Mouse (Mus musculus): Measurements from ENCODE around the gene Elp6. TPM values are rescaled to one million over a fixed set of nuclear protein-coding genes. Genes with fewer than 3 reads are reported as not detected.

Elp6 gene
- polyA plus RNA-seq, 1 experiment from 2014 or later = 45.6 TPM

DNA sequence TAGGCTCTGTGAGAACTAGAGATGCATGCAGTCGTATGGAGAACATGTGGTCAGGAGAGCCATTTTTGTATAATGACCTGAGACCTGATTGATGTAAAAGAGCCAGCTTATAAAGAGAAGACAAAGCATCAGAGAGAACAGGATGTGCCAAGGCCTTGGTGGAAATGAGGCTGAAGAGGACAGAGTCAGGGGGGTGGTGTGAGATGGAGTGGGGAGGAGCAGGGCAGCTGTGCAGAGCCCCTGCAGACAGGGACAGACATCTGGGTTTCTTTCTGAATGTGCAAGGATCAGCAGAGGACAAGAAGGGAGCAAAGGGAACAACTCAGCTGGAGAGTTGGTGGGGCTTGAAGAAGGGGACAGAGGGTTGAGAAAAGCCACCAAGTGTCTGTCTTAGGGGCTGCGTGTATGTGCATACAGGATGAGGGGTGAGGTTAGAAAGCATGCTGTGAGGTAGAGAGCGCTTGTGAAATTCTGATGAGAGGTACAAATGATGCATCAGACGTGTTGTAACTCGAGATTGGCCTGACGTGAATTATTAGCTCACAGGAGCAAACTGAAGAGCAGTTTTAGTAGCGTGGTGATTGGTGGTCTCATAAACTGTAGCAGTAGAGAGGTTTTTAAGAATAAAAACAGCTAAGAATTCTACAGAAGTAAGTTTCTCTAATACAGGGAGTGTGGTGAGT, 40.2 kb downstream of the Elp6 start:
- Histone ChIP-seq H3K36me3 (no peaks in the 10 kb centered on the region), H3K4me3 (no peak overlapping the region), H3K4me1 (replicated peaks) (peaks cover 7% of the 10 kb centered on the region), H3K27me3 (ENCODE audit: insufficient read depth, poor library complexity, severe bottlenecking) (no peaks in the 10 kb centered on the region), H3K9me3 (no peaks in the 10 kb centered on the region), H3K27ac (no peak overlapping the region)
- DNase-seq (ENCODE audit: low spot score) = no peak
- WGBS = 82% methylated on average over 7 of the region's 7 CpGs

DNA sequence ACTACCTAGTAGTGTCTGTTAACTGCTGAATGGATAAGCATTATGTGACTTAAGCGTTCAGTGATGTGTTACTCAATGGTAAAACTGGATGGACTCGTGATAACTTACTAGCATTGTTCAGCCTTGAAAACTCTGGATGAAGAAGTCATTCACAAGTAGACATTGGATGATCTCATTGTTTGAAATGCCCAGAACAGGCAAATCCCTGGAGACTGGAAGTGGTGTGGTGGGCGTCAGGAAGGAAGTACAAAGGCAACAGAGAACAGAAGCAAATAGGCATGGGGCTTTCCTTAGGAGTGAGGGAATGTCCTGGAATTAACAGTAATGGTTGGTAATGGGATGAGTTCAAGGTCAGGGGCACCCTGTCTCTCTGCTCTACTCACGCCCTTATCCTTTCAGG, 43.9 kb downstream of the Elp6 start:
- Histone ChIP-seq H3K27ac (no peak overlapping the region), H3K4me3 (no peak overlapping the region), H3K9me3 (no peaks in the 10 kb centered on the region), H3K27me3 (ENCODE audit: insufficient read depth, poor library complexity, severe bottlenecking) (no peaks in the 10 kb centered on the region), H3K36me3 (peaks cover 4% of the 10 kb centered on the region), H3K4me1 (replicated peaks) (peaks cover 7% of the 10 kb centered on the region)
- DNase-seq (ENCODE audit: low spot score) = no peak
- WGBS = 80% methylated on average over 4 of the region's 4 CpGs

DNA sequence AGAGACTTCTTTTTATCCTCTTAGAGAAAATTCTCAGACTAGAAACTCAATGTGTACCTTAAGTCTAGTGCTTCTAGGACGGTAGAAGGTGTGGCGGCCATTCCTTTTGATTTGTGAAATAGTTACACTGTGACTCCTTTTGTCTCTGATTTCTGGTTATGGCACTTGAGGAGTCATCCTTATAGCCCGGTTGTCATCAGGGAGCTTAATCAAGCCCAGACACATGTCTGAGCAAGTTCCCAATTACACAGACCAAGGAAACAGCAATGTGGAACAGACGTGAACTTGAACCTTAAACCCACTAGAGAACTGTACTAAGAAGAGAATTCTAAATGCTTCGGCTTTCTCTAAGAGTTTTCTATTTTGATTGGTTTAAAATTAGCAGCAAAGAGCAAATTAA, 45.2 kb downstream of the Elp6 start:
- Histone ChIP-seq H3K4me3 (no peak overlapping the region), H3K4me1 (replicated peaks) (peaks cover 5% of the 10 kb centered on the region; the same call in 1 of the 2 replicates), H3K9me3 (no peaks in the 10 kb centered on the region), H3K27me3 (ENCODE audit: insufficient read depth, poor library complexity, severe bottlenecking) (no peaks in the 10 kb centered on the region), H3K36me3 (peaks cover 15% of the 10 kb centered on the region), H3K27ac (no peak overlapping the region)
- WGBS = 87% methylated on average over 5 of the region's 5 CpGs
- no peak for DNase-seq (ENCODE audit: low spot score)

DNA sequence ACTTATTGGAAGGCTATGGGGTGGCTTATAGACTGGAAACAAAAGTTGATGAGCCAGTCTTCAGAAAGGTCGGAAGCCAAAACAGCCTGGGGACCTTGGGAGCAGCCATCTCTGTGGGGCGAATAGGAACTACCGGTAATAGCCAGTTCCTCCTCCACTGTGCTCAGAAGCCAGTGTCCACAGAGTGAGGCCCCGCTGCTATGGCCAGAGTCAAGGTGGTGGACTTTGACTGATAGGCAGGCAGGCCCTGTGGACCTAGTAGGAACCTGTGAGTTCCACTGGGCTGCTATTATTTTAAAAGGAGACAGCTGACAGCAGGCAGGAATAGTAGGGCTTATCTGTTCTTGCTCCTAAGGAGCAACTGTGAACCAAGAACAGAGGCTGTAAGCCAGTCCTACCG, 45.6 kb downstream of the Elp6 start:
- no peak overlapping the region for H3K27ac ChIP-seq
- H3K36me3 ChIP-seq = peaks cover 19% of the 10 kb centered on the region
- WGBS = 85% methylated on average over 5 of the region's 5 CpGs
- no peaks in the 10 kb centered on the region for H3K27me3 ChIP-seq (ENCODE audit: insufficient read depth, poor library complexity, severe bottlenecking)
- no peak overlapping the region for H3K4me3 ChIP-seq
- no peak for DNase-seq (ENCODE audit: low spot score)
- no peaks in the 10 kb centered on the region for H3K9me3 ChIP-seq
- H3K4me1 ChIP-seq (replicated peaks) = peaks cover 3% of the 10 kb centered on the region; the same call in 1 of the 2 replicates

DNA sequence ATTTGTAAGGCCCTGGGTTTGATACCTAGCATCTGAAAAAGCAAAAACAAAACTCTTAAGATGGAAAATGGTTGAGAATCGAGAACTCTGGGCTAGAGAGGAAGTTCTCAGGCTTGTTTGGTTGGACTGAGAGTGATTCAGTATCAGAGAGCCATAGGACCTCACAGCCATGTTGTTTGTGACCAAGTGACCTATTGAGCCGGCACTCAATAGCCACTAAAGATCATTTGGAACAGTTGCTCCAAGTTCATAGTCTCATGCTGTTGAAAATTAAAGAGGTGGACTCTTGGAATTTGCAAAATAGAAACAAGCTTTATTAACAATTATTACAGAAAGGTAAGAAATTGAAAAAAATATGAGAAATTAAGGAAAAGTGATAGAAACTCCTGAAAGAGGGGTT, 46.4 kb downstream of the Elp6 start:
- Histone ChIP-seq H3K4me3 (no peak overlapping the region), H3K4me1 (replicated peaks) (peaks cover 3% of the 10 kb centered on the region; the same call in 1 of the 2 replicates), H3K9me3 (no peaks in the 10 kb centered on the region), H3K36me3 (peaks cover 24% of the 10 kb centered on the region), H3K27me3 (ENCODE audit: insufficient read depth, poor library complexity, severe bottlenecking) (no peaks in the 10 kb centered on the region), H3K27ac (no peak overlapping the region)
- DNase-seq (ENCODE audit: low spot score) = no peak
- WGBS = 90% methylated on average over 2 of the region's 2 CpGs

DNA sequence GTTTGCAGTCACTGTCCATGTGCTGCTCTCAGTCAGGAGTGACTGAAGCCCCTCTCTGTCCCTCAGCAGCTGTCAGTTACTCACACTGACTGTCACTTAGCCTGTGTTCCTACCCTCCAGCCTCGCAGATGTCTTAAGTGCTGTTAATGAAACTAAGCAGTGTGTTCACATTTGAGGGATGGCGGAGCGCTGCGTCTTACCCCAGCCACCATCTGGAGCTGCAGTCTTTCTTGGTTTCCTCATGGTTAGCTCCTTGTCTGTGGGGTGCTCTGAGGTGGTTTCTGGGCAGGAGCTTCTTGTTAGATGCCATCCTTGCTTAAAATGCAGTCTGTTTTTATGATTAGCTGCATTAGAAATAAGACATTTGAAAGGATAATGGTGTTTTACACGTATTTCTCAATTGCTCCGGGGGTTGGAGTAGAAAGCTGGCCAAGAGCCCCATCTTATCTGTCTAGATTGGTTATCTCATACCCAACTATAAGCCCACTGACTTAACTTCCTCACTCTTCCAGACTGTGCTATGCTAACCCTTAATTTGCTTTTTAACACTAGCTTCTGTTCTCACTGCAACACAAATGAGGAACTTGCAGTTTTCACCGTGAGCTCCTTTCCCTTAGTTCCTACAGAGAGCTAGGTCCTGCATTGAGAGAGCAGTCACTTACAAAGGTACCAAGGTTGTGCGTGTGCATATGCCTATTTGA, 47.1 kb downstream of the Elp6 start:
- DNase-seq (ENCODE audit: low spot score) = no peak
- Histone ChIP-seq H3K27me3 (ENCODE audit: insufficient read depth, poor library complexity, severe bottlenecking) (no peaks in the 10 kb centered on the region), H3K4me1 (replicated peaks) (peaks cover 3% of the 10 kb centered on the region; the same call in 1 of the 2 replicates), H3K36me3 (peaks cover 26% of the 10 kb centered on the region), H3K9me3 (no peaks in the 10 kb centered on the region), H3K27ac (no peak overlapping the region), H3K4me3 (no peak overlapping the region)
- WGBS = 92% methylated on average over 8 of the region's 8 CpGs

DNA sequence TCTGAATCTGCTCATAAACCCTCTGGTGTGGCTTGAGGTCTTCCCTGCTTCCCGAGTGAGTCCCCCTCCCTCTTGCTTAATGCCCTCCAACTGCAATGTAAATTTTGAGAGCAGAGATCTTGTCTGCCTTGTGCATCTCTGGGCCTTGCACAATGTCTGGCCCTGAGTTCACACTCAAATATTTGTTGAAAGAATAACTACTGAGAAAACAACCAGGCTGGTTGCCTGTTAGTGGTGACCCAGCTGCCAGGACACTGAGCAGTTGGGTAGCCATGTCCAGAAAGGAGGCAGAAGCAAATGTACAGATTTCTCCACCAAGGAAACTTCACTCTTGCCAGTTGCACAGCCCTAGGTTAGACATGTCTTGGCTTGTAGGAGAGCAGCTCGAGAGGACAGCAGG, 53.4 kb downstream of the Elp6 start:
- Histone ChIP-seq H3K9me3 (no peaks in the 10 kb centered on the region), H3K36me3 (peaks cover 48% of the 10 kb centered on the region)

DNA sequence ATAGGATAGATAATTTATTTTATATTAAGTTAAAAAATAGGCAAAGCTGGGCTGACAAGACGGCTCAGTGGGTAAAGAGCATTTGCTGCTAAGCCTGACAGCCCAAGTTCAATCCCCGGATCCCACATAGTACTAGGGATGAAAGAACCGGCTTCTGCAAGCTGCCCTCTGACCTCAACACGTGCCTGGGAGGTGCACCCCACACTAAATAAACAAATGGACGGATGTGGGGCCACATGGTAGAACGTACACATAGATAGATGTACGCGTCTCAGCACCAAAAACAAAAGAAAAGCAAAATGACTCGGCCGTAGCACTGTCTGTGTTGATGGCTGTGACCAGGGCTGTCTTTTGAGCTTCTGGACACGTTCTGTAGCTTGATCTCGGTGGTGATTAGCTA, 56.3 kb downstream of the Elp6 start:
- H3K36me3 ChIP-seq = peaks cover 48% of the 10 kb centered on the region
- DNase-seq (ENCODE audit: low spot score) = no peak
- H3K9me3 ChIP-seq = no peaks in the 10 kb centered on the region
- H3K4me1 ChIP-seq (replicated peaks) = no peaks in the 10 kb centered on the region
- WGBS = 73% methylated on average over 12 of the region's 12 CpGs
- H3K27ac ChIP-seq = no peak overlapping the region
- H3K4me3 ChIP-seq = no peak overlapping the region
- H3K27me3 ChIP-seq (ENCODE audit: insufficient read depth, poor library complexity, severe bottlenecking) = no peaks in the 10 kb centered on the region

More for the DNA sequence above, 53.4 kb downstream of the Elp6 start:
- WGBS = 88% methylated on average over 2 of the region's 2 CpGs
- Histone ChIP-seq H3K27me3 (ENCODE audit: insufficient read depth, poor library complexity, severe bottlenecking) (no peaks in the 10 kb centered on the region), H3K4me1 (replicated peaks) (no peaks in the 10 kb centered on the region), H3K4me3 (no peak overlapping the region), H3K27ac (no peak overlapping the region)
- DNase-seq (ENCODE audit: low spot score) = no peak

DNA sequence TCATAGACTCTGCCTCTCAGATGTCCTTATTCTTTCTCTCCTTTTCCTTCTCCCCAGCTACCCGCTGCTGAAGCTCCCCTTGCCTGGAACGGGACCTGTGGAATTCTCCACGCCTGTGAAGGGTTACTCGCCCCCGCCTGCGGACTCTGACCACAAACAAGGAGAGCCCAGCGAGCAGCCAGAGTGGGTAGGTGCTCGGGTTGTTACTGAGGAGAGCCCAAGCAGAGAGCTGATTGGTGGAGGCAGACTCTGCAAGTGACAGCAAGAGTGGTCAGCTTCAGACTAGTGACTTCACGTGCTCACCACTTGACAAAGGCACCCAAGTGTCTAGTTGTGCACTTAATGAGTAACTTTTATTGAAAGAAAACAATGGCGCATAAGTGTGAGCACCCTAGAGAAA, 57.4 kb downstream of the Elp6 start:
- no peaks in the 10 kb centered on the region for H3K27me3 ChIP-seq (ENCODE audit: insufficient read depth, poor library complexity, severe bottlenecking)
- DNase-seq (ENCODE audit: low spot score) = no peak
- H3K9me3 ChIP-seq = no peaks in the 10 kb centered on the region
- no peak overlapping the region for H3K27ac ChIP-seq
- H3K4me1 ChIP-seq (replicated peaks) = no peaks in the 10 kb centered on the region
- peaks cover 46% of the 10 kb centered on the region for H3K36me3 ChIP-seq
- no peak overlapping the region for H3K4me3 ChIP-seq
- 86% methylated on average over 10 of the region's 10 CpGs for WGBS

DNA sequence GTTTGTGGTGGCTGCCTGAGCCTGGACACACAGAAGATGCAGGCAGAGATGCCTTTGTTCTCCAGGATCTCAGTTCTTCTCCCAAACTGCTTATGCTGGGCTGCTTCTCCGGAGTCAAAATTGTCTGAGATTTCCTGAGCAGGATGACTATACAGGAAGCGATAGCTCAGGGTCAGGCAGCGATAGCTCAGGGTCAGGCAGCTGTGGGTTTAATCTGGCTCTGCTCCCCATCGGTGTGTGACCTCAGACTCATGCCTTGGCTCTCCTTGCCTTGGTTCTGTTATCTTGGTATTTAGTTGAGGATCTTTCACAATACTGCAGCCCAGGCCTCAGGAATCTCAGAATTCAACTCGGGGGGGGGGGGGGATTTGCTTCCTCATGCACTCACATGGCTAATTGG, 61.8 kb downstream of the Elp6 start:
- H3K4me3 ChIP-seq = no peak overlapping the region
- WGBS = 88% methylated on average over 5 of the region's 5 CpGs
- no peaks in the 10 kb centered on the region for H3K9me3 ChIP-seq
- DNase-seq (ENCODE audit: low spot score) = no peak
- H3K36me3 ChIP-seq = peaks cover 54% of the 10 kb centered on the region
- no peak overlapping the region for H3K27ac ChIP-seq
- H3K4me1 ChIP-seq (replicated peaks) = no peaks in the 10 kb centered on the region
- no peaks in the 10 kb centered on the region for H3K27me3 ChIP-seq (ENCODE audit: insufficient read depth, poor library complexity, severe bottlenecking)

DNA sequence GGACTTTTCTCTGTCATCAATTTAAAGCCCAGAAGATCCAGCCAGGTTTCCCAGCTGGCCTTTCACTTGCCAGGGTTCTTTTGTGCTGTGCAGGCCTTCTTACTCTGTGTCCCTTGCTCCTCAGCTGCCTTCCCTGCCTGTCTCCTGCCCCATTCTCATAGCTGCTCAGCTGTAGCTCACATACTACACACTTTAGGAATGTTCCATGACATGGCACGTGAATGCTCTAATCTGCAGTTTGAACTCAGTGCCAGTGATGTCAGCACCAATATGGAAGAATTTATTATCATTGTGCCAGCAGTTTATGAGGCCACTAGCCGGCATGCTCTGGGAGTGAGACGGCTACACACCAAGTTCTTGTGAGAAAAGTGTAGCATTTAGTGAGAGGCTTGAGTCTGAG, 64.9 kb downstream of the Elp6 start:
- no peak for DNase-seq (ENCODE audit: low spot score)
- H3K4me1 ChIP-seq (replicated peaks) = no peaks in the 10 kb centered on the region
- H3K36me3 ChIP-seq = peaks cover 60% of the 10 kb centered on the region
- no peak overlapping the region for H3K27ac ChIP-seq
- no peaks in the 10 kb centered on the region for H3K9me3 ChIP-seq
- H3K4me3 ChIP-seq = no peak overlapping the region
- no peaks in the 10 kb centered on the region for H3K27me3 ChIP-seq (ENCODE audit: insufficient read depth, poor library complexity, severe bottlenecking)
- 95% methylated on average over 3 of the region's 3 CpGs for WGBS

Data from hindbrain, embryonic 10.5 days (tissue).